Mouse (Mus musculus): ENCODE data around the gene Lrrc27. TPM values are rescaled to one million over a fixed set of nuclear protein-coding genes. Genes with fewer than 3 reads are reported as not detected.
A peak's percentile ranks its signal among the peaks of the same experiment; 100 is the strongest.

Gene Lrrc27
- polyA plus RNA-seq, 1 experiment from 2014 or later: 3.3 TPM

GRCm38 (mm10) chr7:139201209-139201608 lies 11.6 kb upstream of the Lrrc27 start:
- Histone ChIP-seq H3K36me3 (ENCODE audit: control insufficient read depth, insufficient read depth, low read length) (no peaks in the 10 kb centered on the region), H3K4me3 (ENCODE audit: low read depth, low read length) (no peak overlapping the region)
- 51% methylated on average over 6 of the region's 6 CpGs for WGBS

GRCm38 (mm10) chr7:139208023-139208772 lies 4.6 kb upstream of the Lrrc27 start:
- Histone ChIP-seq H3K9ac (ENCODE audit: low read depth, low read length) (no peak overlapping the region), H3K4me2 (ENCODE audit: low read depth, low read length) (no peak overlapping the region), H3K9me3 (ENCODE audit: control insufficient read depth, low read length) (no peaks in the 10 kb centered on the region), H3K27ac (replicated peaks; ENCODE audit: low read depth, low read length) (no peak overlapping the region), H3K4me3 (ENCODE audit: low read depth, low read length) (no peak overlapping the region), H3K4me1 (ENCODE audit: control insufficient read depth, insufficient read depth, low read length) (peaks cover 3% of the 10 kb centered on the region; the same call in 1 of the 2 replicates), H3K36me3 (ENCODE audit: control insufficient read depth, insufficient read depth, low read length) (no peaks in the 10 kb centered on the region), H3K27me3 (replicated peaks; ENCODE audit: control insufficient read depth, insufficient read depth, low read length) (no peaks in the 10 kb centered on the region)
- DNase-seq (ENCODE audit: low spot score): peak; percentile 65
- WGBS: 37% methylated on average over 7 of the region's 7 CpGs
- ATAC-seq (ENCODE audit: low read depth): no peak

More at GRCm38 (mm10) chr7:139201209-139201608, 11.6 kb upstream of the Lrrc27 start:
- H3K4me1 ChIP-seq (ENCODE audit: control insufficient read depth, insufficient read depth, low read length): no peaks in the 10 kb centered on the region
- peaks cover 8% of the 10 kb centered on the region; the same call in 1 of the 2 replicates for H3K27me3 ChIP-seq (replicated peaks; ENCODE audit: control insufficient read depth, insufficient read depth, low read length)
- H3K4me2 ChIP-seq (ENCODE audit: low read depth, low read length): no peak overlapping the region
- H3K9me3 ChIP-seq (ENCODE audit: control insufficient read depth, low read length): no peaks in the 10 kb centered on the region
- ATAC-seq (ENCODE audit: low read depth): no peak
- H3K27ac ChIP-seq (replicated peaks; ENCODE audit: low read depth, low read length): no peak overlapping the region
- no peak overlapping the region for H3K9ac ChIP-seq (ENCODE audit: low read depth, low read length)
- DNase-seq (ENCODE audit: low spot score): no peak

DNA sequence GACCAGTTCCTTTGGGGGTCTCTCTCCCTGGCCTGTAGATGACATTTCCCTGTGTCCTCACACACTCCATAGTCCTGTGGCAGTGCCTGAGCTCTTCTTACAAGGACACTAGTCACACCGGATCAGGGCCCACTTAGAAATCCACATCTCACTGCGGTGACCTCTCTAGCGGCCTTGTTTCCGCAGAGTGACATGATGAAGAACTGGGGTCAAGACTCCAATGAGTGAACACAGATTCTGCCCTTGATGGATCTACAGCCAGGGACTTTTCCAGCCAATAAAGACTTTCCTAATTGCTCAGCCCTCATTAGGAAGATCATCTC lies 4.1 kb upstream of the Lrrc27 start:
- WGBS: 83% methylated on average over 4 of the region's 4 CpGs
- ATAC-seq (ENCODE audit: low read depth) (no peak), DNase-seq (ENCODE audit: low spot score) (no peak)
- H3K36me3 ChIP-seq (ENCODE audit: control insufficient read depth, insufficient read depth, low read length): no peaks in the 10 kb centered on the region
- H3K27ac ChIP-seq (replicated peaks; ENCODE audit: low read depth, low read length): no peak overlapping the region
- no peaks in the 10 kb centered on the region for H3K9me3 ChIP-seq (ENCODE audit: control insufficient read depth, low read length)
- no peak overlapping the region for H3K9ac ChIP-seq (ENCODE audit: low read depth, low read length)
- no peak overlapping the region for H3K4me3 ChIP-seq (ENCODE audit: low read depth, low read length)
- H3K27me3 ChIP-seq (replicated peaks; ENCODE audit: control insufficient read depth, insufficient read depth, low read length): no peaks in the 10 kb centered on the region
- no peak overlapping the region for H3K4me2 ChIP-seq (ENCODE audit: low read depth, low read length)
- H3K4me1 ChIP-seq (ENCODE audit: control insufficient read depth, insufficient read depth, low read length): peaks cover 4% of the 10 kb centered on the region; the same call in 1 of the 2 replicates

GRCm38 (mm10) chr7:139211761-139212160 lies 1.0 kb upstream of the Lrrc27 start:
- Histone ChIP-seq H3K4me2 (ENCODE audit: low read depth, low read length) (no peak overlapping the region), H3K27ac (replicated peaks; ENCODE audit: low read depth, low read length) (no peak overlapping the region), H3K9ac (ENCODE audit: low read depth, low read length) (no peak overlapping the region), H3K36me3 (ENCODE audit: control insufficient read depth, insufficient read depth, low read length) (no peaks in the 10 kb centered on the region), H3K9me3 (ENCODE audit: control insufficient read depth, low read length) (no peaks in the 10 kb centered on the region), H3K4me3 (ENCODE audit: low read depth, low read length) (no peak overlapping the region), H3K27me3 (replicated peaks; ENCODE audit: control insufficient read depth, insufficient read depth, low read length) (no peaks in the 10 kb centered on the region), H3K4me1 (ENCODE audit: control insufficient read depth, insufficient read depth, low read length) (peaks cover 7% of the 10 kb centered on the region; the same call in 1 of the 2 replicates)
- ATAC-seq (ENCODE audit: low read depth) (no peak), DNase-seq (ENCODE audit: low spot score) (no peak)
- 83% methylated on average over 6 of the region's 6 CpGs for WGBS

DNA sequence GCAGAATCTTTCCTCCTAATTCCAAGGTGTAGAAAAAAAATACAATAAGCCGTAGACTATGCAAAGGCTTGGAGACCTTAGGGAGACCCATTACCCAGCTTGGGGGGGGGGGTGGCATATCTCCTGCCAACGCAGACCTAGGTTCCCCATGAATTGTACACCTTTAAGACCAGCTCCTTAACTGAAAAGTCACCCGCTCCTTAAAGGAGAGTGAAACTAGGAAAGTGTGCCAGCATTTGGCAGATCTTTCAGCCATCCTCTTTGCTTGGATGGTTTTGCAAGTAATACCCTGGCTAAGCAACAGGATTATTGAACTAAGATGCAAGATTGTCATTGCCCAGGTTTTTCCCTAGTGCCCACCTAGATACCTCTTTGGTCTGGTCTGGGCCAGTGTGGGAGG lies 963 bp downstream of the Lrrc27 start:
- H3K27me3 ChIP-seq (replicated peaks; ENCODE audit: control insufficient read depth, insufficient read depth, low read length): no peaks in the 10 kb centered on the region
- H3K4me2 ChIP-seq (ENCODE audit: low read depth, low read length): peak overlapping the region; percentile 64
- H3K9me3 ChIP-seq (ENCODE audit: control insufficient read depth, low read length): no peaks in the 10 kb centered on the region
- ATAC-seq (ENCODE audit: low read depth): no peak
- peak overlapping the region; percentile 70; the same call in 1 of the 2 replicates for H3K27ac ChIP-seq (replicated peaks; ENCODE audit: low read depth, low read length)
- peak overlapping the region; percentile 55; the same call in 1 of the 2 replicates for H3K9ac ChIP-seq (ENCODE audit: low read depth, low read length)
- peaks cover 7% of the 10 kb centered on the region; the same call in 1 of the 2 replicates for H3K4me1 ChIP-seq (ENCODE audit: control insufficient read depth, insufficient read depth, low read length)
- H3K4me3 ChIP-seq (ENCODE audit: low read depth, low read length): peak overlapping the region; percentile 46
- no peak for DNase-seq (ENCODE audit: low spot score)
- H3K36me3 ChIP-seq (ENCODE audit: control insufficient read depth, insufficient read depth, low read length): no peaks in the 10 kb centered on the region
- WGBS: 54% methylated on average over 3 of the region's 3 CpGs

- no peak for DNase-seq (ENCODE audit: low spot score)
- no peaks in the 10 kb centered on the region for H3K9me3 ChIP-seq (ENCODE audit: control insufficient read depth, low read length)
- H3K36me3 ChIP-seq (ENCODE audit: control insufficient read depth, insufficient read depth, low read length): no peaks in the 10 kb centered on the region
- no peak overlapping the region for H3K27ac ChIP-seq (replicated peaks; ENCODE audit: low read depth, low read length)
- H3K27me3 ChIP-seq (replicated peaks; ENCODE audit: control insufficient read depth, insufficient read depth, low read length): no peaks in the 10 kb centered on the region
- H3K9ac ChIP-seq (ENCODE audit: low read depth, low read length): no peak overlapping the region
- no peak overlapping the region for H3K4me3 ChIP-seq (ENCODE audit: low read depth, low read length)
- WGBS: 77% methylated on average over 3 of the region's 3 CpGs
- peaks cover 7% of the 10 kb centered on the region; the same call in 1 of the 2 replicates for H3K4me1 ChIP-seq (ENCODE audit: control insufficient read depth, insufficient read depth, low read length)
- no peak overlapping the region for H3K4me2 ChIP-seq (ENCODE audit: low read depth, low read length)
- no peak for ATAC-seq (ENCODE audit: low read depth)
Observed at GRCm38 (mm10) chr7:139214160-139214559, 1.4 kb downstream of the Lrrc27 start.

DNA sequence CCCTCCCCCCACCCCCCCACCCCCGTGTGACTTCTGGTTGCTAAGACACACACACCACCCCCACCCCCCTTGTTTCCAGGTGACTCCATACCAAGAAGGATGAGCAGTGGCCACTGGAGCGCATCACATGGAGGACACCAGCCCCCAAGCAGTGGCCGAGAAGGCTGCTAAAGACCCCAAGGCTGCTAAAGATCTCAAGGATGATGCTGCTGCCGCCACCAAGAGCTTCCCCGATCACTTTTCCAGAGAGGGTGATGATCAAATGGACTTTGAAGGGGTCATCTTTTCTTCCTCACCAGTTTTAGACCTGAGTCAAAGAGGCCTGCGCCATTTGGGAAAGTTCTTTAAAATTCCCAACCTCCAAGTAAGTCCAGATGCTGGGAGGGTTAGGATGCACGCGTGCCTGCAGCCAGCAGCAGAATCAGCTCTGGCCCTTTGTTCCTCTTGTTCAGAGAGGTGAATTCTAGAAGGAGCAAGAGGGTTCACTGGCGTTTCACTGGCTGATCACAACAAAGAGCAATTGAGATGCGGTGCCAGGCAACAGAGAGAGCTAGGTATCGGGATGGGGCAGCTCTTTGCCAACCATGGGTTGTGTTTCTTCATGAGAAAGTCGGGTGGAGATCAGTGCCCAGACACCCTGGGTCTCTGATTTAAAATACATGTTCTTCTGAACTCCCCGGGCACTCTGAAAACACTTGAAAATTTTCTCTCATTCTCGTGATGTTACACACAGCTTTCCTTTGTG lies 2.0 kb downstream of the Lrrc27 start:
- no peak overlapping the region for H3K27ac ChIP-seq (replicated peaks; ENCODE audit: low read depth, low read length)
- no peak for ATAC-seq (ENCODE audit: low read depth)
- H3K4me2 ChIP-seq (ENCODE audit: low read depth, low read length): no peak overlapping the region
- H3K9me3 ChIP-seq (ENCODE audit: control insufficient read depth, low read length): no peaks in the 10 kb centered on the region
- no peak overlapping the region for H3K4me3 ChIP-seq (ENCODE audit: low read depth, low read length)
- H3K36me3 ChIP-seq (ENCODE audit: control insufficient read depth, insufficient read depth, low read length): no peaks in the 10 kb centered on the region
- peaks cover 7% of the 10 kb centered on the region; the same call in 1 of the 2 replicates for H3K4me1 ChIP-seq (ENCODE audit: control insufficient read depth, insufficient read depth, low read length)
- H3K9ac ChIP-seq (ENCODE audit: low read depth, low read length): no peak overlapping the region
- WGBS: 79% methylated on average over 14 of the region's 14 CpGs
- H3K27me3 ChIP-seq (replicated peaks; ENCODE audit: control insufficient read depth, insufficient read depth, low read length): no peaks in the 10 kb centered on the region
- no peak for DNase-seq (ENCODE audit: low spot score)

DNA sequence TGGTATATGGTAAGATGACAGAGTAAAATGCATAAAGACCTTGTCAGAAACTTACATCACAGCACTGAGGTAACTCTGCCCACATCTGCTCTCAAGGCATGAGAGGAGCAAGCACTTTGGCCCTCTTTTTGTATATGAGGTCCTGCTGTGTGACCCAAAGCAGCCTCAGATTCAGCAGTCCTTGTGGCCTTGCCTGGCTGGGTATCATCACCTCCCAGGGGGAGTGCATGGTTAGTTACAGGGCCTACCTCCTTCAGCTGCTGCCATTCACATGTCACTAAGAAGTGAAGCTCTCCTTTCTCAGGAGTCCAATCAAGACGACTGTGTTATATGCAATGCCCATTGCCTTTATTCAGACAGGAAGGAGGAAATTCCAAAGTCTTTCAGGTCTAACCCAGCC lies 2.7 kb downstream of the Lrrc27 start:
- Histone ChIP-seq H3K9ac (ENCODE audit: low read depth, low read length) (no peak overlapping the region), H3K27ac (replicated peaks; ENCODE audit: low read depth, low read length) (no peak overlapping the region), H3K4me2 (ENCODE audit: low read depth, low read length) (no peak overlapping the region), H3K9me3 (ENCODE audit: control insufficient read depth, low read length) (no peaks in the 10 kb centered on the region), H3K4me1 (ENCODE audit: control insufficient read depth, insufficient read depth, low read length) (peaks cover 7% of the 10 kb centered on the region; the same call in 1 of the 2 replicates), H3K27me3 (replicated peaks; ENCODE audit: control insufficient read depth, insufficient read depth, low read length) (no peaks in the 10 kb centered on the region), H3K36me3 (ENCODE audit: control insufficient read depth, insufficient read depth, low read length) (no peaks in the 10 kb centered on the region), H3K4me3 (ENCODE audit: low read depth, low read length) (no peak overlapping the region)
- DNase-seq (ENCODE audit: low spot score) (no peak), ATAC-seq (ENCODE audit: low read depth) (no peak)
- WGBS: 55% methylated on average over 1 of the region's 1 CpGs
